Mouse (Mus musculus) kidney, postnatal 4 days (tissue): Measurements from ENCODE around the gene Arhgef7.

Experiments
- DNase-seq, 2 experiments: peaks; one replicate each; pipeline ENCODE4 v3.0.0; 2021; ENCODE audit warnings: mixed read lengths in 2 of 2

Gene Arhgef7

DNA sequence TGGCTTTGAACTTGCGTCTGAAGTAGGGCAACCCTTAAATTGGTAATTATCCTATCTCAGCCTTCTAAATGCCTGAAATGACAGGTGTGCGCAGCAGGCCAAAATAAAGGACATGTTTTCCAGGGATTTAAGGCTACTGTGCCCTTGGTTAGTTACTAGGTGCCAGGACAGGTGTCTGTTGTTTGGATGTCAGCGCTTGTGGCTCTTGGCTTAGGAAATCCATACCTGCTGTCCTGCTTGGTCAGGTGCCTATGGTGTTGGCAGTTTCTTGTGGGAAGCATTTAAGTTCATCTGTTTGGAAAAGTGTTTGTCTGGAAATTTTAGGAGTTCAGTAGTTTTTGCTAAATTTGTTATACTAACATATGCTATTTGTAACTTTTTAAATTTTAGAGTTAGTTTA is 71.6 kb downstream of the Arhgef7 start:
- no peak for DNase-seq

DNA sequence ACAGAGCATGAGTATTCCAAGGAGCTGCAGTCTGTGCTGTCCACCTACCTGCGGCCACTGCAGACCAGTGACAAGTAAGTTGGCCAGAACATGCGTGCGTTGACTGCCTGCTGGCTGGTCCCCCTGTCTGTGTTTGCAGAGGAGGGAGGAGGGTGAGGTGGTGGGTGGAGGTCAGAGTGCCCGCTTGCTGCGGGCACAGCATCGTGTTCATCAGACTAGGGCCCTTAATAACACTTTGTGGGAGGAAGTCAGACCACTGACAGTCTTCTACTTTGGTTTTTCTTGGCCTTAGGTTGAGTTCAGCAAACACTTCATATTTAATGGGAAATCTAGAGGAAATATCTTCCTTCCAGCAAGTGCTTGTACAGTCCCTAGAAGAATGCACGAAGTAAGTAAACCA is 73.0 kb downstream of the Arhgef7 start:
- DNase-seq, result no peak

DNA sequence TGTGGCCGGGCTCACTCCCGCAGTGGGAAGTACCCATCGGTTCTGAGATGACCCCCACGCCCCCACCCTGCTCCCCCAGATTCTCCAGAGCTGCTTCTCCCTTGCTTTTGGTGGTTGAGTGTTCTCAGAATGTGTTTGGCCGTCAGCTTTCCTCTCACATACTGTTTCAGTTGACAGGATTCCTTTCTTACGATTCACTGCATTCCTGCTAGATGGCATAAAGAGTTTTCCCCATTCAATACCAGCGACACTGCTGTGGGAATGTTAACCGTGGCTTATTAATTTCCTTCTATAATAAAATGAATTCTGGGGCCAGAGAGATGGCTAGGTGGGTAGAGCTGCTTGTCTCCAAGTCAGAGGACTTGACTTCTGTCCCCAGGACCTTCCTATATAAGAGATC is 74.0 kb downstream of the Arhgef7 start:
- DNase-seq, result no peak

DNA sequence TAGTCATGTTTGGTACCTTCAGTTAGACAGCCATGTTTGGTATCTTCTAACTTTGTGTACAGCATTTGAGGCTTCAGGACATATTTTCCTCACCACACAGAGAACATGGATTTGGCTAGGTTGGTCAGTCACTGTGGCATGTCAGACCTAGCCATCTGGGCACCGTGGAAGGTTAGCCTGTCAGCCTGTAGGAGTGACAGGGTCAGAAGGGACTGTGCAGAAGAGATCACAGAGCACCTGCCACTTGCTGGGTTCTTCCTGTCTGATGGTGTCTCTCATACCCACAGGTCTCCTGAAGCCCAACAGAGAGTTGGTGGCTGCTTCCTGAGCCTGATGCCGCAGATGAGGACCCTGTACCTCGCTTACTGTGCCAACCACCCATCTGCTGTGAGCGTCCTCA is 77.4 kb downstream of the Arhgef7 start:
- no peak for DNase-seq

DNA sequence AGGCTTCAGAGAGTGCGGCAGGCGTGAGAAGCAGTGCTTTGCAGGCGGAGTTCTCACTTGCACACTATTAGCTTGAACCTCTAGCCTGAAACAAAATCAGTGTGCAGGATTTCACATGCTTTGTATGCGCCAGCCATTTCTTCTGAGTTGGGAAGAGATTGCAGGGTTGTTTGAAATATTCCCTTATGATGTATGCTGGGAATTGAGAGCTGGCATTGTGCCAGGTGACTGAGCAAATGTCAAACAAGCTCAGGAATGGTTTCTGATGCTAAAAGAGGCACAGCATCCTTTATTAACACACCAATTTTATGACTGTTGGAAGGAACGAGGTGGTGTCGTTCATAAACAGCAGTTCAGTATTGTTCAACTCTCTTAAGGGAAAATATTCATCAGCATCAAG is 78.7 kb downstream of the Arhgef7 start:
- no peak for DNase-seq

DNA sequence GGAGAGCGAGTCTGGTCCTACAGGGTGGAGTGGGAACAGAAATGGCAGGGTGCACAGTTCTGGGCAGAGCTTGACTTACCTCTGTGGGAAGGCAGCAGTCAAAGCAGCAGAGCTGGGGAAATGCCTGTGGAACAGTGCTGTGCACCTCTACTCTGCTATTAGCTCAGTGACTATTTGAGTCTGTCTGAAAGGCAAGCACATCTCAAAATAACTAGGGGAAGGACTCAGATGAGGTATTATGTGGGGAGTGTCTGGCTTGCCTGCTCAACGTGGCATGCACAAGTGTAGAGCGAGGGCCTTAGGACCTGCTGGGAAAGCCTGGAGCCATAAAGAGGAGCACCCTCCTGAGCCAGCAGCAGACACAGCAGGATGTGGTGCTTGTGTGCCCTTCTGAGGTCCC is 79.8 kb downstream of the Arhgef7 start:
- no peak for DNase-seq

DNA sequence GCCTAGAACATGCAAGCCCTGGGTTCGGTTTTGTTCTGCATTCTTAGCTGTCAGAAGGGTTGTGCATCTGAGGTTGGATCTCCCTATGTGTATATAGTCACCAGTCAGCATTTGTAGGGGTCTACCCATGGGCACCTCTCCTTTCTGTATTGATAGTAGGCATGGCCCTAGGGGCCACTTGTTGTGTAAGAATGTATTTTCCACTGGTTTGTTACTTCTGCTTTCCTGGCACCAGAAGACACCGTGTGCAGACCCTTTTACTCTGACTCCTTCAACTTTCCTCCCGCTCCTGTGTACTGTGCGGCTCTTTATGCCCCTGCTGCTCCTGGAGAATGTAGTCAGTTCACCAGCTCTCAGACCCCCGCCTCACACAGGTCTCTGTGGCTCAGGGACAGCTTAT is 80.5 kb downstream of the Arhgef7 start:
- DNase-seq, result no peak

DNA sequence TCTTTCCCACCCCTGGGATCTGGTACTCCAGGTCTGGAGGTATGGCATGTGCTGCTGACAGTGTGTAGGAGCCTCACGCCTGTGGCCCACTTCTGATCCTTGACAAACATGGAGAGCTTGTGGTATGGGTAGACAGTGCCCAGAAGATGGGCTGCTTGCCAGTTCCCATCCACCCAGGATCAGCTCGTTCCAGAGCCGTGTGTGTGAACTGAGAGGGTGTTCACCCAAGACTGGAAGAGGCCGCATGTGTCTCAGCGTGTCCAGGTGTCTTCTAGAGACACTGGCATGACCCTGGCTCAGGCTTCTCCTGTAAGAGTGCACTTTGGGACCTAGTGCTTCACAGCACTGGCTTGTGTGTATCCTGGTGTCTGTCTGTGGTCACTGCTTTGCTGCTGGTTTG is 82.9 kb downstream of the Arhgef7 start:
- no peak for DNase-seq

DNA sequence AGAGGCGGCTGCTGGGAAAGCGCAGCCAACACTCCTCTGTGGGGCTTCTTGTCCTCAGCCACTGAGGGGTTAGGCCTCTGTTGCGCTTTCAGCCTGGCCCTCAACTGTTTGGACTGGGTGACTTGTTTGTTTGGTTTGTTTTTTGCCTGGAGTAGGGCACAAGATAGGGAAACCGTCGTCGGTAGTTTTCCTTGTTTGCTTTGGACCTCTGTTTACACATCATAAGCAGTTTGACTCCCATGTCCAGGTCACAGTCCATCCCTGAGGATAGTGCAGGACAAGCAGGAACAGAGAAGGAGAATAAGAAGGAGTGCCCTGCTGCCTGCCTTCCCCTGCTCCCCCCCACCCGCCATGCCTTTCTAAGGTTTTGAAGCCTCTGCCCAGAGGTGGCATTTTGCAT is 86.3 kb downstream of the Arhgef7 start:
- no peak for DNase-seq

DNA sequence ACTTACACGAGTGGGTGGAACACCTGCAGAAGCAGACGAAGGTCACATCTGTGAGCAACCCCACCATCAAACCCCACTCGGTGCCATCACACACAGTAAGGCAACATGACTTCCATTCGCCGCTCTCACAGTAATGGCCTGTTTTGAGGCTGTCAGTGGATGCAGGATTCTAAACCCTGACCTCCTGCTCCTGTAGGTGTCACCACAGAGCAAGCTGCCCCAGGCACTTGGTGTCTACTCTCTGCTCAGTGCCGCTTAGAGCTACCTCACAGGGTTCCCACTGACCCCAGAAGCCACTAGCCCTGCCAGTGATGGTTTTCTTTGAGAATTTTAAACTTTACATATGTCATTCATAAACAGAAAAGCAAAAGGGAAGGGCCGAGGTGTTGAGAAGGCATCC is 87.7 kb downstream of the Arhgef7 start:
- peak in 1 of 2 experiments; percentile 25 for DNase-seq

DNA sequence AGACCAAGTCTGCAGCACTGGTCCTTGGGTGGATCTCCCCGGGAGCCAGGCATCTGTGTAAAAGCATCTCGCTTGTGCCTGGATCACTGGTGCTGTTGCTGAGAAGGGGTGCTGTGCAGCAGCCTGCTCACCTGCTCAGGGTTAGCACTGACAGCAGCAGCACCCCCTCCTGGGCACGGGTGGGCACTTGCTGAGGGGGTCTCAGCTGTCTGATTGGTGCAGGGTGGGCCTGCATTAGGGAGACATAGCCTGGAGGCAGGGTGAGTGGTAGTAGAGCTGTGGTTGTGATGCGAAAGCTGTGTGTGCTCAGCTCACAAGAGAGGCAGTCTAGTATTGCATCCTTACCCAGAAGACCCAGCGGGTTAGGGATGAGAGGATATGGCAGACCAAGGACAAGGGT is 92.6 kb downstream of the Arhgef7 start:
- no peak for DNase-seq

DNA sequence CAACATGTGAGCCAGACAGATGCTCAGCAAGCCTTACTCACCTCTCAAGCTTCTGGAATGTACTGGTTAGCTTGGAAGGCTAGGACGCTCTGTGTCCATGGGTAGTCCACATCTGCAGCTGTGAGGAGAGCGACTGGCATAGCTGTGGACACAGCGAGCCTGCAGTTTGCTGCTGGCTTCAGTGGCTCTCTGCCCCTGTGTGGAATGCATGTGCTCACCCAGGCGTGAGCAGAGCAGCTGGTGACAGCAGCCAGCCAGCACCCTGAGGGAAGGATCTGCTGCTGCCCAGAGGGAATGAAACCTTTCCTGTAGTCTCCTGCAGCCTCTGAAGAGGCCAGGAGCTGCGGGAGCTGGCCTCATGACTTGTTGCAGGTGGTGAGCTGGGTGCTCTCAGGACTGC is 93.0 kb downstream of the Arhgef7 start:
- peak; percentile 47 to 68 for DNase-seq

DNA sequence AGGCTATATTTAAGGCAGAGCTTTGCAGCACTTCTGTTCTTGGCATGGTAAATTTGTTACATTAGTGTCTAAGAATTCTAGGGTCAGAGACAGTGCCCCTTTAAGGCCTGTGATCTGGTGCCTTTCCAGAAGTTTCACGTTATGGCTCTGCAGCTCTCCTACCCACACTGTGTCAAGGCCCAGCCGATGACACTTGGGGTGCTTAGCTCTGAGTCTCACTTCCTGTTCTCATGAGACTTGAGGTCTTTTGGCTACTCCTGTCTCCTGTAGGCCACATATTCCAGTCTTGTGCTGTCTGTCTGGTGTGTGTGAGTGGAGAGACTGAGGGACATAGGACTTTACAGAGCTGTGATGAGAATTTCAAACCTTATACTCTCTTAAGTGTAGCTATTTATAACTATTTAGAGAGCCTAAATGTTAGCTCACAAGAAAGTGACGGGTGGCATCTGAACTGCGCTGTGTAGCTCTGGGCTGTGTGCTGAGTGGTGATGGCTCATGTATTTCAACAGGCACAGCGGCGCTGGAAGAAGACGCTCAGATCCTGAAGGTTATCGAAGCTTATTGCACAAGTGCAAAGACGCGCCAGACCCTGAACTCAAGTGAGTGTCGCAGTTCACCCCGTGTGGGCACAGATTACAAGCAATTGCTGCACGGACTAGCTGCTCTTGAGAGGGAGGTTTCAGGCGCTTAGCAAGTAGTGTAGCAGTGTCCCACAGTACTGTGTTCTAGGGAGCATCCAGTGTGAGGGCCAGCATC is 94.1 kb downstream of the Arhgef7 start:
- DNase-seq, result no peak

DNA sequence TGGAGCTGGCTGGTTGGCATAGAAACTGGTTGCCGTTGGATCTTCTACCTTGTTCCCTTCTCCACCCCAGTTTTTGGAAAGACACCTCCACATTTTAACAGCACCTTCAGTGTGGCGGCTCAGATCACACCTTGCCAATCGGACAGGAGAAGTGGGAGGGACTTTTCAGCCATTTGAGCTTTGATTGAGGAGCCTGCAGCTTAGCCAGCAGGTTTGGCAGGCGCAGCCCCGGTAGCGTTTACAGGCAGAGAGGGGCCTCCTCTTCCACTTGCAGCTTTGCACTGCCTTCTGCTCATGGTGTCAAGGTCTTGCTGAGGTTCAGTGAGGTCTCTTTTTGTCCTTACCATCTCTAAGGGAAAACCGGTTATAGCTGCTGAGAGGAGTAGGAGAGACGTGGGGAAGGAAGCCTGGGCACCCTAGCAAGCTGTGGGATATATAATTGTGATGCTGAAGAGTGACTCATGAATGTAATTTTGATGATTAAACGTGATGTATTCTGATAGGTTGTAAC is 95.1 kb downstream of the Arhgef7 start:
- DNase-seq, result no peak

DNA sequence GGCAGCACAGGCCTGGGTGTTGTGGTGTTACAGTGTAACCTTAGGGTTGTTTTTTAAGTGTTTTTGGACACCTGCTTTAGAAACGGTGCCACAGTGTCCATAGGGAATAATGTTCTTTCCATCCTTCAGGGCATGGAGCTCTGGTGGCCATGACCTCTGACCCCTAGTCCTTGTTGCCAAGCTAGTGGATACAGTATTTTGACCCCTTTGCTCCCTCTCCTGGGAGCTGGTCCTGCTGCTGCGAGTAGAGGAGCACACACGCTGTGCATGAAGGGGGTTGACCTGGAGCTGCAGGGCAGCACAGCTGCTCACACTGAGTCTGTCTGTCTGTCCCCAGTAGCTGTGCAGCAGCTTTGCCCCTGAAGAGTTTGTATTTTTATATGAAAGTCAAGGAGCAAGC is 98.2 kb downstream of the Arhgef7 start:
- DNase-seq, result no peak

DNA sequence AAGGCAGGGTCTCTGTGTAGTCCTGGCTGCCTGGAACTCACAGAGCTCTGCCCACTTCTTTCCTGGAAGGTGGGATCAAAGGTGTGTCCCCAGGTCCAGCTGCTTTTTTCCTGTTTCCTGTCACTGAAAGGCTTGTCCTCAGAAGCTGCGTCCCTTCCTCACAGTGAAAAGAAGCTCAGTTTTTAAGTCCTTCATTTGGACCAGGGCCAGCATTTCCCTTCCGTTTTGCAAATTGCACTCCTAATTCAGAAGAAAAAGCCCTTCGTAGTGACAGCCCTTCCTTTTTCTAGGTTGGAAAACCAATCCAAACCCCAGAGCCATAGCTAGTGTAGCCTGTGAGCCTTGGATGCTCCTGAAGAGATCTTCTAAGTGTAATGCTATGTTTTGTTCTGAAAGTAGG is 99.8 kb downstream of the Arhgef7 start:
- DNase-seq, result peak; percentile 24 to 39

DNA sequence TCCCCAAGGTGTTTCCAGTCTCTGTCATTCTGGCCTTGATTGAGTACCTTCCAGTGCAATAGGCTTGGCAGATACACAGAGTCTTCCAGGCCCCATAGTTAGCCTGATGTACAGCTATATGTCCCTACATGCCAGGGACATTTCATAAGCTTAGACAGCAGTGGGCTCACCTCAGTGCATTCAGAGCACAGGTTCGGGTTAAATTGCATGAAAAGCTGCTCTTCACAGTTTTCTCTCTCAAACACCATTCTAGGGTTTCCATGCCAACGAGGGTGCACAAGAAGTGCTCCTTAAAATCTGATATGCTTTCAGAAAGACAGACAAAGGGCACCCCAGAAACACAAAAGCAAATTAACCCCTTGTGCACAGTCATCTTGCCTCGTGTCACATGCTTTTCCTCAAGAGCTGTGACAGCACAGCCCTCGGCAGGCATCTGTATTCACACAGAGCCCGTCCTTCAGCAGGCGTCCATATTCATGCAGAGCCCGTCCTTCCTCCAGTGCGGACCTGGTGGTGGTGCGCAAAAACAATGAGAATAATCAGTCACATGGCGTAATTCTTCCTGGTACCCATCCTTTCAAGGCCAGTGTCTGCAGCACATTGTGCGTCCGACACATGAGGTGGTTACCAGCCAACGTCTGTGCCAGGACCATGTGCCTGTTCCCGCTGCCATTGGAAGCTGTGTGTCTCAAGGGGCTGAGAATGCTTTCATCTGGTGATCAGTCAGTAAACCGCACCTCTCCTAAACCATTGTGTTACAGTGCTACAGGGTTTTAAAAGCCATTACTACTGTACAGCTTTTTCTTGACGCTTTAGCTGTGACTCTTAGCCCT is 102.9 kb downstream of the Arhgef7 start:
- no peak for DNase-seq

DNA sequence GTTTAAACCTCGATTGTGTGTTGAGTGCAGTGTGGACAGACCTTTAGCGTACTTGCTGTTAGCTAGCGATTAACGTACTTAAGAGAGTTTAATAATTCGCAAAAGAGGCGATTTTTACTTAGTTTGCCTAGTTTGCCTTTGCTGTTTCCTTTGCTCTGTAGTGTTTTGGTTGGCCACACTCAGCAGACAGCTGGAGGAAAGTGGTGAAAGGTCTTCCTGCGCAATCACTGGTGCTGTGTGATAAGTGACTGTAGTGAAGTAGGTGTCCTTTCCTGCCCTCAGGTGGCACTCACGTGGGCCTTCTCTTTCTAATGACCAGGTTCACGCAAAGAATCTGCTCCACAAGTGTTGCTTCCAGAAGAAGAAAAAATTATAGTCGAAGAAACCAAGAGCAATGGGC is 103.7 kb downstream of the Arhgef7 start:
- no peak for DNase-seq

DNA sequence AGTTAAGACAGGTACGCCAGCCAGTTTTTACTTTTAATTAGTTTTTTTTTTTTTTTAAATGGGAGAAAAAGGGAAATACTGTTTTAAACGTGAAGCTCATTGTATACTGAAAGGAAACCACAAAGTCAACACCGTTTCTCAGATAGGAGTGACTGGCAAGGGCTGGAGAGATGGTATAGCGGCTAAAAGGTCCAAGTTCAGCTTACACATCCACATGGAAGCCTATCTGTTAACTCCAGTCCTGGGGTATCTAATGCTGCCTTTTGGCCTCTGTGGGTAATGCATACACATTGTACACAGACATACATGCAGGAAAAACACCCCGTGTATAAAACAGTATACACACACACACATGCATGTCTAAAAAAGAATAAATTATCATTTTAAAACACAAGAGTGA is 104.4 kb downstream of the Arhgef7 start:
- DNase-seq, result no peak

DNA sequence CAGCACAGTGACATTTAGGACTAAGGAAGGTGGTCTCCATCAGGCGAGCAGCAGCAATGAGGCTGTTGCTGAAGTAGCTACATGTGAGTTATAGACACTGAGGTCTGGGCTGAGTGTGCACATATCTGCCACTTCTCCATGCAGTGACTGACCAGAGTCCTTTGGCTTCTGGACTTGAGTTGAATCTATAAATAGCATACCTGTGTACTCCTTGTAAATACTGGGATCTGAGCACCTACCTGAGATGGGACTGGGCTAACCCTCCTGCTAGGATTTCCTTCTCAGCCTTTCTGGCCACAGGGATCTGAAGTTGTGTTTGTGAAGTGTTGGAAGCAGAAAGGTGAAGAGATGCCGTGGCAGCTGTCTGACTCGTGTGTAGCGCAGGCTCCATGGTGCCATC is 105.6 kb downstream of the Arhgef7 start:
- DNase-seq, result no peak

DNA sequence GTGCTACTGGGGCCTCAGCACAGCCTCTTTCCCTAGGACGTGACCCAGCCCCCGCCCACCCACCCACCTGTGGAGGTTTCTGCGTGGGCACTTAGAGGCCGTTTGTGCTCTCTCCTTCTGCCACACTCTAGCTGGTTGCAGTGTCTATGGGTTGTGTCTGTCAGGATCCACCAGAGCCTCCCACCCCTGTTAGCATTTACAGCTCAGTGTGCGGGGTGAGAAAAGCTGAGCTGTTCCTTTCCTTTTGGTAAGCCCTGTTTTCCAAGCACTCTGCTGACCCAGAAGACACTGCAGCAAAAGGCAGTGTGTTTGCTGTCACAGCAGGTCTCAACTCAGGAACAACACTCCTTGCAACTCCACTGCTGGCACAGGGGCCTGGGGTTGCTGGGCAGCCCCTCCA is 106.7 kb downstream of the Arhgef7 start:
- DNase-seq, result no peak

DNA sequence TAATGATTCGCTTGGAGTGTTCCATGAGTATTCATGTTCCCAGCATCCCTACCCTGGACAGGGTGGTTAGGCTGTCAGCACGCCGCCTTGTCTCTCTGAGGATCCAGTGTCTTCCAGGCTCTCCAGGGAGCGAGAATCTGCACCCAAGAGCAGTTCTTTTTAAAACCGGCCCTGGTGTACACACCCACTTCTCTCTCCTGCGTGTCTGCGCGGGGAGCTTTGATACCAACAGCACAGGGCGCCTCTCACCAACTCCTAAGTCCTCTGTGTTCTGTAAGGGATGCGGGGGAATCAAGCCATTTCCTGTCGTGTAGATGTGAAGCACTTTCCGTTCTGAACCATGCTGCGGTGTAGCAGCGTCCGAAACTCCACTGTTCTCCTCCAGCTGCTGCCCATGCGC is 107.2 kb downstream of the Arhgef7 start:
- no peak for DNase-seq

DNA sequence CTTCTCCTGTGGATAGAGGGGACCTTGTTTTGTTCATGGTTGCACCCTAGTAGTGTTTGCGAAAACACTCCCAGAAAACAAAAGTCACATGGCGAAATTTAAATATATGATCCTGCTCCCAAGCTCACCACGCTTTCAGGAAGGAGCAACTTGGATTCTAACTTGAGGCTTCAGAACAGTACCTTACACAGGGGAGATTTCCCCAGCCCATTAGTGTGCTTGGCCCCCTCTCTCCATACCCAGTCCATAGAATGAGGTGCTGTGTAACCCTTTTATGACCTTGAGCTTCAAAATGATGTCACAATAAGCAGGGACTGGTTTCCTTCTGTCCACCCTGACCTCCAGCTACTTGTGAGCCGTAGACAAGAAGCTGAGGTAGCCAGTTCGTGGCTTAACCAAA is 112.7 kb downstream of the Arhgef7 start, which contains the start of gene Tex29:
Gene Tex29, plus strand, starts transcription at position 301 of the 400 bp plus-strand sequence.
- DNase-seq, result no peak

DNA sequence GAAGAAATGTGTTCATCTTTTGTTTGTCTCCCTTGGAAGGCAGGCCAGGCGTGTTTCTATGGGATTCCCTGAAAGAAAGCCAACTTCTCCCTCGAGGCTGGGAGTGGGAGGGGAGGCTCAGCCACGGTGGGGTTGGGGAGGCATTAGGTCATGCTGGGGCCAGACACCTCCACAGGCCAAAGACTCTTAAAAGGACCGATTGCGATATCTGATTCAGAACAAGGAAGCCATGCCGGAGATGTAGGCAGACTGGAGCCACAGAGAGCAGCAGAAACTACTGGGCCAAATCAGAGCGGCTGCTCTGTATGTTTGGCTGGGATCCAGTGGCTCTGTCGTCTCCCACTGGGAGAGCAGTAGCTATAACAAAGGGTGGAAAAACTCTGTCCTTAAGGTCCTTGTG is 114.0 kb downstream of the Arhgef7 start:
- DNase-seq, result peak; percentile 43 to 58
